In genomic region chr4:142179531-142179930, GRCm38 (mm10) we compare ENCODE assay signal across 7 mouse cellular contexts. TPM values are rescaled to one million over a fixed set of nuclear protein-coding genes. Genes with fewer than 3 reads are reported as not detected.
DNase-seq lines count a peak whose midpoint lies in the region; ATAC-seq and TF ChIP-seq lines count a peak whose summit lies in the region.

No protein-coding gene starts in this region.

- peak; percentile 48 for DNase-seq in right cerebral cortex, postnatal 14 days
- DNase-seq in right cerebral cortex, adult 18-20 months, result no peak
- peak; percentile 88 for DNase-seq in embryonic facial prominence, embryonic 14.5 days (ENCODE audit: low spot score)
- peak; percentile 70 to 84 for DNase-seq in kidney, postnatal 36 days
- DNase-seq in yolk sac, embryonic 10.5 days (ENCODE audit: low spot score), result no peak

- H3K4me1 ChIP-seq in embryonic facial prominence, embryonic 14.5 days (ENCODE audit: control insufficient read depth, insufficient read depth, low read length), result peaks cover 24% of the 10 kb centered on the region
- H3K4me1 ChIP-seq in heart, embryonic 16.5 days (ENCODE audit: control insufficient read depth, insufficient read depth, low read length), result peaks cover 36% of the 10 kb centered on the region
- H3K4me1 ChIP-seq in olfactory bulb, adult 2 months (ENCODE audit: control insufficient read depth, insufficient read depth, low read length), result peaks cover 16% of the 10 kb centered on the region

- no peaks in the 10 kb centered on the region for H3K36me3 ChIP-seq in embryonic facial prominence, embryonic 14.5 days (ENCODE audit: control insufficient read depth, insufficient read depth, low read length)
- H3K36me3 ChIP-seq in heart, embryonic 16.5 days (ENCODE audit: control insufficient read depth, insufficient read depth), result no peaks in the 10 kb centered on the region

- no peaks in the 10 kb centered on the region for H3K27me3 ChIP-seq in embryonic facial prominence, embryonic 14.5 days (replicated peaks; ENCODE audit: control insufficient read depth, insufficient read depth, low read length)
- H3K27me3 ChIP-seq in heart, embryonic 16.5 days (ENCODE audit: control insufficient read depth, insufficient read depth, low read length), result no peaks in the 10 kb centered on the region

- H3K4me3 ChIP-seq in embryonic facial prominence, embryonic 14.5 days (ENCODE audit: low read depth, low read length), result no peak overlapping the region
- H3K4me3 ChIP-seq in heart, embryonic 16.5 days (ENCODE audit: low read length), result no peak overlapping the region
- H3K4me3 ChIP-seq in olfactory bulb, adult 2 months (ENCODE audit: insufficient read depth, low read depth, low read length), result no peak overlapping the region

- no peak for TF ChIP-seq POLR2A in olfactory bulb, adult 2 months (IDR thresholded peaks at IDR 0.05; ENCODE audit: insufficient read depth, low read depth, low read length)

- no peak for TF ChIP-seq CTCF in olfactory bulb, adult 2 months (IDR thresholded peaks at IDR 0.05; ENCODE audit: insufficient read depth, low read depth, low read length)

- peak overlapping the region; percentile 47 for H3K27ac ChIP-seq in embryonic facial prominence, embryonic 14.5 days (replicated peaks; ENCODE audit: low read depth, low read length)
- peak overlapping the region; percentile 91 for H3K27ac ChIP-seq in heart, embryonic 16.5 days (ENCODE audit: low read length)
- 0 out of 2 replicates have a peak overlapping the region, but pooled peaks have one; percentile 17 for H3K27ac ChIP-seq in olfactory bulb, adult 2 months (ENCODE audit: insufficient read depth, low read depth, low read length)

- WGBS in embryonic facial prominence, embryonic 14.5 days, result 42% methylated on average over 13 of the region's 13 CpGs
- 9% methylated on average over 13 of the region's 13 CpGs for WGBS in heart, embryonic 16.5 days
- WGBS in olfactory bulb, adult 2 months, result 43% methylated on average over 13 of the region's 13 CpGs

- ATAC-seq in embryonic facial prominence, embryonic 14.5 days (ENCODE audit: low read depth), result 0 out of 2 replicates have a peak, but pooled peaks have one; percentile 8
- peak; percentile 83 for ATAC-seq in heart, embryonic 16.5 days (replicated peaks; ENCODE audit: extremely low read depth, insufficient read depth, low FRiP score)

- H3K9ac ChIP-seq in embryonic facial prominence, embryonic 14.5 days (ENCODE audit: low read depth, low read length), result no peak overlapping the region
- H3K9ac ChIP-seq in heart, embryonic 16.5 days (ENCODE audit: low read length), result peak overlapping the region; percentile 42

- H3K9me3 ChIP-seq in embryonic facial prominence, embryonic 14.5 days (ENCODE audit: control insufficient read depth, low read length), result no peaks in the 10 kb centered on the region
- 0 out of 2 replicates have a peak, but pooled peaks cover 4% of the 10 kb centered on the region for H3K9me3 ChIP-seq in heart, embryonic 16.5 days (replicated peaks; ENCODE audit: control insufficient read depth, low read length)

- no peak overlapping the region for H3K4me2 ChIP-seq in embryonic facial prominence, embryonic 14.5 days (ENCODE audit: low read depth, low read length)
- peak overlapping the region; percentile 43; the same call in 1 of the 2 replicates for H3K4me2 ChIP-seq in heart, embryonic 16.5 days (ENCODE audit: low read depth, low read length)

RNA-seq across cellular contexts. Expression of gene Kazn, which starts 59.7 kb away (rescaled TPM):
- polyA plus RNA-seq in embryonic facial prominence, embryonic 14.5 days (2014; fragmentation: Nextera tagmentation; extraction: Ambion mirVana), result 11.7 and 11.9 TPM in 2 replicates
- 5.8 and 6.5 TPM in 2 replicates for polyA plus RNA-seq in heart, embryonic 16.5 days (2015; fragmentation: Nextera tagmentation; extraction: Ambion mirVana)
- polyA plus RNA-seq in olfactory bulb, adult 2 months (2012; ENCODE audit: insufficient read depth, insufficient read length, low replicate concordance, missing spikeins), result not detected in 2 replicates

Comparison
In these comparisons a context has a peak if more than half of its experiments do, and no peak if none do; other contexts are left out.
1. DNase-seq: peak in right cerebral cortex, postnatal 14 days (single experiment), embryonic facial prominence, embryonic 14.5 days (single experiment) and kidney, postnatal 36 days (2 of 2); none in right cerebral cortex, adult 18-20 months (single experiment) and yolk sac, embryonic 10.5 days (single experiment).
2. H3K27ac ChIP-seq: peak in every context shown above with its lines; median percentile 91 in heart, embryonic 16.5 days; 47 in embryonic facial prominence, embryonic 14.5 days; 17 in olfactory bulb, adult 2 months.